Mouse (Mus musculus): ENCODE data around the gene Pawr. TPM values are rescaled to one million over a fixed set of nuclear protein-coding genes. Genes with fewer than 3 reads are reported as not detected.

Pawr gene
- polyA plus RNA-seq, 1 experiment from 2014 or later, result 4.0 TPM

DNA sequence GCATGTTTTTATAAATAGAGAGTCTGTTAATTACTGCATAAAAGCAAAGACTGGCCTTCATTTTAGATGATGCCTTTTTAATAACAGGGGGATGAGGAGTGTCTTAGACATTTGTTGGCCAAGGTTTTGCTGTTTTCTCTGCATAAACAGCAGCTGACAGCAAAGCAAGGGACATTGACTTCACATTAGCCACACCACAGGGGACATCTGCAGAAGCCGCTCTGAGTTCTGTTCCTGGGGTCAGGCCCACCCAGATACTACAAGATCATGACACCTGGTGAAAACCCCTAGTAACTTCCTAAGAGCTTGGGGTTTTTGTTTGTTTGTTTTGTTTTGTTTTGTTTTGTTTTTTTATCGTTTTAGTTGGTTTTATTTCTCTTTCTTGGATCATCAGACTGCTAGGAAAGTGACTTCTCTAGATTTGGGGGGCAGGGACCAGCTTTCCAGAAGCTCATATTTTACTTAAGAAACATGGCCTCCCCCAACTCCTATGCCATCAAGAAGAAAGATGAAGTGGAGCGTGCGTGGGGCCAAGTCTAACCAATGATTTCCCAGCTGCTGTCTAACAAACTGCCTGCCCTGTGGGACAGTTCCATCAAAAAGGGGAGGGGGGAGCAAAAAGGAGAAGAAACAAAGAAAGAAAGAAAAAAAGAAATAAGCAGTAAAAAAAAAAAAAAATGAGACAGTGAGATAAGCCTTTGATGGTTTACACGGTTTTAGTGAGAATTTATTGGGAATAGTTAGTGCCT lies 57.4 kb downstream of the Pawr start:
- no peak for DNase-seq (ENCODE audit: low spot score)

DNA sequence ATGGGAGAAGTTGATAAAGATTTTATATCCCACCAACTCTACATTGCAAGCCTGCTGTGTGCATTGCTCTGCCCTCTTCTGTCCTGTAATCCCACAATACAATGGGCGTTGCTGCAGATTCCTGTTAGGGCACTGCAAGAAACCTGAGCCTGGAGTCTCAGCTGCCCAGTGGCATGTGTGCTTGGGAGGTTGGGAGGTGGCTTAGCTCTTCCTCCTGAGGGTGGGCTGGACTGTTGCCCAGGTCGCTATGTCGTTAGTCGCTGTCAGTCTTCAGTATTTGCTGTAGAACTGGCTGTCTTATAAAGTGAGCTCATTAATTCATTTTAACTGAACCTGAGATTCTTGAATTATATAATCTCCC lies 58.0 kb downstream of the Pawr start:
- DNase-seq (ENCODE audit: low spot score), result no peak

DNA sequence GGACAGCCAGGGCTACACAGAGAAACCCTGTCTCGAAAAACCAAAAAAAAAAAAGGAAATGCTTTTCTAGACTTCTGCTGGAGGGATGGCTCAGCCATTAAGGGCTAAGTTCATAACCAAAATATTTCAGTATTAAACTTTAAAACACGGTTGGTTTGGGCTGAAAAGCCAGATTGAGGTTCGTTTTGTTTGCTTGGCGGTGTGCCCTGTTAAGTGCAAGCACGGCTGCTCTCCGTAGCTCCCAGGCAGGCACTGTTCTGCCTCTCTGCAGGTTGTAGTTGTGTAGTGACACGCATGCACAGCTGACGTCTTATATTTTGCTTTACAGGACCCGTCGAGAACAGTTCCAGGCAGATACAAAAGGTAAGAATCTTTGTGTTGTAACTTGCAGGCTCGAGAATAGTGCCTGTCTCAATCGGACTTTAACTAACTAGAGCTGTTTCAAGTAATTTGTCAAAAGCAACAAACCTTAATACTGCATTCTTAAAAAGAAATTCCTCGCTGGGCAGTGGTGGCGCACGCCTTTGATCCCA lies 59.5 kb downstream of the Pawr start:
- no peak for DNase-seq (ENCODE audit: low spot score)

DNA sequence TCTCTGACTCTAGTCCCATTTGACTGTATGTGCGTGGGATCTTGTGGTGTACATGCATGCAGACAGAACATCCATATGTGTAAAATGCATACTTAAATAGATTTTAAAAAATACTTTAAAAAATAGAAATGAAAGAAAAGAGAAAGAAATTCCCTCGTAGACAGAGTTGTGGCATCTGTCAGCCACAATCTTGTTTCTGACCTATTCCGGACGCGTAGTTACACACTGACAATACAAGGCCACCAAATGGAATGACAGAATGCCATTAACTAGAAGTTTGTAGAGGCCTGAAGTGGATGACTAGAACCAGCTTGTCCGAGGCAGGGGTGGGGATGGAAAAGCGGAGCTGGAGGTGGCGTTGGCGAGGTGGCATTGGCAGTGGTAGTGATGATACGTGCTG lies 60.2 kb downstream of the Pawr start:
- no peak for DNase-seq (ENCODE audit: low spot score)

DNA sequence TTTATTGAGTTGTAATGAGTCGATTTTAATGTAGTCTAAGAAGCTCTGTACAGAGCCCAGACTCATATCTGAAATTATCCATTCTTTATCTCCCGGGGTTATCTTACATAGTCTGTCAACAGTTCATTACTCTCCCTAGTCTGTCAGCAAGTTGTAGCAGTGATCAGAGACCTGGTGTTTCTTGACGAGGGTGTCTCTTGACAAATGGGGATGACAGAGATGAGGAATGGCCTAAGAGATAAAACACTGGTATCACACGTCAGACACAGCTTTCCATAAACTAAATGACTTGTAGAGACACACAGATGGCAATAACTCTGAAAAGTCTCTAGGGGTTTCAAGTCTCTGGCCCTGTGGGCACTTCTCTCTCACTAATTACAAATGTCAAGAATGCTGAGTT lies 62.4 kb downstream of the Pawr start:
- DNase-seq (ENCODE audit: low spot score), result no peak

- DNase-seq (ENCODE audit: low spot score), result no peak
Observed at GRCm38 (mm10) chr10:108395229-108395628, 63.3 kb downstream of the Pawr start.

DNA sequence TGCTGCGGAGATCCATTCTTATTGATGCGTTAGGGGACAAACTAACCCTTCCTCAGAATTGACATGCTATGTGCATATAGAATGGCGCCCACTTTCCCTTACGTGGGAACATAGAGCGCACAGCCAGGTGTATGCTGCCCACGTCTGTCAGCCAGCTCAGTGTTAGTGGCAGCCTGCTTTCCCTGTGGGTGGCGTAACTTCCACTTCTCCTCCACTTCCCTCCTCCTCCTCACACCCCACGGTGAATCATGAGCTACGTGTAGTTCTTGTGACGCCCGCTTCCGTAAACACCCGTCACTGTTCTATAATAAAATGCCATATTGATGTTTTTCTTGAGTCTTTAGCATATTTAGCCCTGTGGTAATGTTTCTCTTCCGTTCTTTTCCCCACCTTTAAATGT lies 63.7 kb downstream of the Pawr start:
- DNase-seq (ENCODE audit: low spot score), result no peak

DNA sequence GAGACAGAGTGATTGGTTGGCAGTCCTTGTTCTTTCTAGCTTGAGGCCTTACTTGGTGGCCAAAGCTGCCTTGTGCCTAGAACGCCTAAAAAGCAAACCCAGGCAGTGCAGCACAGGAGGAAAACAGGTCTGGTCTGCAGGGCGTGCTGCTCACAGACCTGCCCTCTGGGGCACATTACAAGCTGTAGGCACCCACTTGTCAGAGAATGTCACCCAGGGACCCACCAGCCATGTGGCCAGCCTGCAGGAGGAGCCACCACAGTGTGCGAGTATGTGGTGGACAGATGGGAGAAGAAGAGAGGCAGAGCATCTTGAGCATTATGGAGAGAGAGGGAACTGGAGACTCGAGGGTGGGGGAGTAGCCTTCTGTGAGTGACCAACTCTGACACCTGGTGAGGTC lies 70.8 kb downstream of the Pawr start:
- DNase-seq (ENCODE audit: low spot score), result no peak

GRCm38 (mm10) chr10:108403366-108403865 lies 71.5 kb downstream of the Pawr start:
- no peak for DNase-seq (ENCODE audit: low spot score)

- no peak for DNase-seq (ENCODE audit: low spot score)
Observed at GRCm38 (mm10) chr10:108404087-108404486, 72.2 kb downstream of the Pawr start.

DNA sequence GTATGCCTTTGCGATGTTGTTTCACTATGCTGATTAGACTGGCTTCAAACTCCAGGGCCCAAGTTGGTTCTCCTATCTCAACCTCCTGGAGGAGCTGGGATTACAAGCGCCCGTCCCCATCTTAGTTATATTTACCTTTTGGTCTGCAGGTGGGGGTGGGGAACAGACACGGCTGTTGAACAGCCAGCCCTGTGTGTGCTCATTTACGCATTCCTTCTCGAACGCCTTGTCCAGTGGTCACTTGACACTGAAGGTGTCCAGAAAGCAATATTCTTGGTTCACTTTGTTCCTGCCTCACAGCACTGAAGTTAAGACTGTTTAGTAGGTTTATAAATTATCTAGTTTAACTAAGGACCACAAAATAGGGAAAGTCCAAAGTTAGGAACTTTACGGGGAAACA lies 73.2 kb downstream of the Pawr start:
- no peak for DNase-seq (ENCODE audit: low spot score)

DNA sequence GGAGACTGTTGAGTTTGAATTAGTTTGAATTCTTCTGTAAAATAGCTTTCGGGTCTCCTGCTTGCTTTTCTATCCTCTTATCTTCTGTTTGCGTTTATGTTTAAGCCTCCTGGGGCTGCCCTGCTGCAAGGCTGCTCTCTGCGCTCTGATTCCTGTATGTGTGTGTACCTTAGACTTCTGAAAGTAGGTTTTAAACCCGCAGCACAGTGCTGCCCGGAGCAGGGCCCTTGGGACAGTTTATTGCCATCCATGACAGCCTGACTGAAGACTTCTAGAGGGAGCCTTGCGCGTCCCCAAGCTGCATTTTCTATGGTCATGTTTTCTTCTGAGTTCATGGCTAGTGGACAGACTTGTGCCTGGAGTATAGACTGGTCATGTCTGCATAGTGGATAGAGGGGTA lies 74.0 kb downstream of the Pawr start:
- DNase-seq (ENCODE audit: low spot score), result no peak

DNA sequence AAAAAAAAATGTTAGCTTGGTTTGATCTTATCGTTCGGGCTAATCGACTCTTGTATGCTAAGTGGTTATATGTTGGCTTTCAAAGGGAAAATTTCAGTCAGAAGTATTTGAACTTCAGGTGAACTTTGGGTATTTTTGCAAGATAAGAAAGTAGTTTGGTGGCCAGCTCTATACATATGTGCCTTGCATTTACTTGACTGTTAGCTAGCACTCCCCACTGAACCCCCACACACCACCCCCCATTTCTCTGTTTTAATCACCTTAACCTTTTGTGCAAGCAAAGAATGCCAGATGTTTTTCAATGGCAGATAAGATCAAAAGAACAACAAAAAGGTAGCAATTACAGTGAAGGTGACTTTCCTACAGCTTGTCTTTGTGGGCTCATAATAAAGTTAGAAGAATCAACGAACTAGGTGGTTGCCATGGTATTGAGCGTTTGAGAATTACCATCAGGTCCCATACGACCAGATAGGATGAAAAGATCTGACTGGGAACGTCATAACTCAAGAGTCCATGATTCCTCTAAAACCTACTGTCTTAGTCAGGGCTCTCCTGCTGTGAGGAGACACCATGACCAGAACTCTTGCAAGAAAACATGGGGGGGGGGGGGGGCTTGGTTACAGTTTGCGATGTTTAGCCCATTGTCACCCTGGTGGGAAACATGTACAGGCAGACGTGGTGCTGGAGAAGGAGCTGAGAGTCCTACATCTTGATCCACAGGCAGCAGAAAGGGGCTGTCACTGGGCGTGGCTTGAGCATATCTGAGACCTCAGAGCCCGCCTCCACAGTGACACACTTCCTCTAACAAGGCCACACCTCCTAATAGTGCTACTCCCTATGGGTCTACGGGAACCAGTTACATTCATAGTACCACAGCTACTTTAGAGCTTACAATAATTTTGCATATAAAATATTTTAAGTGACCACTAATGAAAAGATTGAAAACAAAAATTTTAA lies 75.2 kb downstream of the Pawr start:
- no peak for DNase-seq (ENCODE audit: low spot score)

DNA sequence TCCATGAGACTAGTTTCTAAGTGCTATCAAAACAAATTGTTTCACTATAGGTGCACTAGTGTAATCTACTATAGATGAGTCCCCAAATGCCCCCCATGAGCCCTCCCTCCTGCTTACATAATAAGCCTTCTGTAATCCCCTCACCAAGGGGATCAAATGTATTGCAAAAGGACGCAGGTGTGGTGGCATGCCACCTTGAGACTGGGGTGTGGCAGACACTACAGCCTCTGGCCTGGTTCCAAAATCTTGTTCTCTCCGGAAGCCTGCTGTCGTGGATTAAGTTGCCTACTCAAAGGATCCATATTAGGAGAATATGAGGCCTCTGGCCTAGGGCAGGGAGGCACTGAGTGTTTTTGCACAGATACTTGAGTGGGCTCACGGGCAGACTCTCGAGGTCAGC lies 76.1 kb downstream of the Pawr start:
- no peak for DNase-seq (ENCODE audit: low spot score)

- no peak for DNase-seq (ENCODE audit: low spot score)
Observed at GRCm38 (mm10) chr10:108408437-108408836, 76.5 kb downstream of the Pawr start.

DNA sequence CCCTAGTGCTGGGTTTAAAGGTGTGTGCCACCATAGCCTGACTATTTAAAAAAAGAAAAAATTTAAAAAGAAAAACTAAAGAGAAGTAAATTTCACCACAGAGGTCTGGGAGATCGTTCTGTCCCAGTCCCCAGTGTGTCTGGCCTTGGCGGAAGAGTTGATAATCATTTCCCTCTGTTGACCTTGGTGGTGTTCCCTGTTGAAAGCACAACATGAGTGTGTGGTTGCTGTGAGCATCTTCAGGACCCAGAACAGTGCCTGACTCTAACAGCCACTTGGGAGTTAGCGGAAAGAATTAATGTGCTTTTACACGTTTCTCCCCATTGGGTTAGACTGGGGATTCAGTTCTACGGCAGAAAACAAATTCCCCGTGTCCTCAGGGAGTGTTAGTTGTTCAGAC lies 77.1 kb downstream of the Pawr start:
- no peak for DNase-seq (ENCODE audit: low spot score)

DNA sequence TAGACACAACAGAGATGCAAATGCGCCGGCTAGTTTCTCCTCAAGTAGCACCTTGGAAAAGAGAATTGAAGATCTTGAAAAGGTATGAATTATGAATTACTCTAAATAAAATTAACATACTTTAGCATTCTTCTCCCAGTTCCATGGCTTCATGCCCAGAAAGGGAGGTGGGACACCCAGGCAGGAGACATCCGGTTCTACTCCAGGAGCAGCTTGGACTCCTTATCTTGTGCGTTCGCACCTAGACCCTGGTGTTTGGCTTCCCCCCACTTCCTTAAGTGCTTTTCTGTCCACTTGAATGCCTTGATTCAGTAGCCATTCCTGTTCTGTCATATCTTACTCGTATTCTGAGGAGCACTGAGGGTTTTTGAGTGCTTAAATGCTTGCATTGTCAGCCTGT lies 77.6 kb downstream of the Pawr start:
- no peak for DNase-seq (ENCODE audit: low spot score)

DNA sequence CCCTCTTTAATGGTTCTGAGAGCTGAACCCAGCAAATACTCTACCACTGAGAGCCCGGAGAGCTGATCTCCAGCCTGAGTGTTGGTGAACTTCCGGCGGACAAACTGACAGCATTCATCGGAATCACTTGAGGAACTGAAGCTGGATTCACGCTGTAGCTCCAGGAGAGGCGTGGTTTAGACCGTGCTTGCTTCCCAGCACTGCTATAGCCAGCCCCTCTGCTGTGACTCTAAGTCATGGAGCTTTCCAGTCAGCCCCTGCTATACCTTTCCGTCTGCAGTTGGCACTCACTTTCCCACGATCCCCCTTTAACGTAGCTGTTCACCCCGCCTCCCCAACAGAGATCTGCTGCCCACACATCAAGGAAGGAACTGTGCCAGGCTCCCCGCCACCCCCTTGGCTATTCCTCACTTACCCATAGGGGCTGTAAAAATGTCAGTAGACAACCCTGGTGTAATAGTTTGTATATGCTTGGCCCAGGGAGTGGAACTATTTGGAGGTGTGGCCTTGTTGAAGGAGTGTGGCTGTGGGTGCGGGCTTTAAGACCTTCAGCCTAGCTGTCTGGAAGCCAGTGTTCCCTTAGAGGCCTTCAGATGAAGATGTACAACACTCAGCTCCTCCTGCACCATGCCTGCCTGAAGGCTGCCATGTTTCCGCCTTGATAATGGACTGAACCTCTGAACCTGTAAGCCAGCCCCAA lies 83.2 kb downstream of the Pawr start:
- no peak for DNase-seq (ENCODE audit: low spot score)

GRCm38 (mm10) chr10:108417448-108417847 lies 85.5 kb downstream of the Pawr start:
- DNase-seq (ENCODE audit: low spot score), result no peak

- no peak for DNase-seq (ENCODE audit: low spot score)
Observed at GRCm38 (mm10) chr10:108430553-108430952, 98.6 kb downstream of the Pawr start.

- DNase-seq (ENCODE audit: low spot score), result no peak
Observed at GRCm38 (mm10) chr10:108432194-108432593, 100.3 kb downstream of the Pawr start.

GRCm38 (mm10) chr10:108433976-108434375 lies 102.1 kb downstream of the Pawr start:
- DNase-seq (ENCODE audit: low spot score), result no peak
